Mouse (Mus musculus) kidney, adult 2 months (tissue): Measurements from ENCODE around the gene Omp.

Experiments used
- CTCF ChIP-seq: fragments of 200-500 bp; conservative IDR thresholded peaks from 2 replicates; pipeline ENCODE4 v1.5.1; 2011; ENCODE audit warnings: low read depth, mild to moderate bottlenecking, control low read depth, low read length, moderate library complexity, mixed read lengths; ENCODE audit not compliant: insufficient read depth, insufficient read length
- POLR2A ChIP-seq: fragments of 200-500 bp; IDR thresholded peaks from one replicate; pipeline ENCODE4 v1.6.1; 2011; ENCODE audit warnings: low read depth, low read length, control low read depth

DNA sequence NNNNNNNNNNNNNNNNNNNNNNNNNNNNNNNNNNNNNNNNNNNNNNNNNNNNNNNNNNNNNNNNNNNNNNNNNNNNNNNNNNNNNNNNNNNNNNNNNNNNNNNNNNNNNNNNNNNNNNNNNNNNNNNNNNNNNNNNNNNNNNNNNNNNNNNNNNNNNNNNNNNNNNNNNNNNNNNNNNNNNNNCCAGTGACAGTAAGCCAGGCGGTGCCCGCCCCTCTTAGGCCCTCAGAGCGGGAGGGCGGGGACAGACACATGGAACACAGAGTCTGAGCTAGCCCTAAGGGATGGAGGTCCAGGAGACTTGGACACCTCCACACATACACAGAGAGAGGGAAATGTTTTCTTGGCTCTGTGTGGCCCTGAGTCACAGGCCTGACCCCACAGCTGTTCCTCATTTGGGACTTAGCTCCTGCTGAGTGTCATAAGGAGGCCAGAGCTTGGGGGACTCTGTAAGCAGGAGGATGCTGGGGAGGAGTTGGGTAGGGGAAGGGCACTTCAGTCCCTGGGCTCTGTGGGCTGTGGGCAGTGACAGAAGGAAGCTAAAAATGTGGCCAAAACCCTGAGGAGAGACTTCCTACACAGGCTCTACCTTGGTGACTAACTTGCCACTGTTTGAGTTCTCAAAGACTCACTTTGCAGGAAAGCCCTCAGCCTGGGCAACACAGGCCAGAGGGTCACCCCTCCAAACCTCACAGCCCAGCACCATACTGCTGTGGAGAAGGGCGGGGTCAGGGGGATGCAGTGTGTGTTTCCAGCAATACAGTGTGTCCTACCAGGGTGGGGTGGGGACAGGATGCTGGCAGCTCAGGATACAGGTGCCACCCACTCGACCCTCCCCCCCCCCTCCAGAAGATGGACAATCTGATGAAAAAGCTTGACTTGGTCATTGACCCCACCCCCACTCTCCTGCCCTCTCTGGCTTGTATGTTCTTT is 26.1 kb upstream of the Omp start:
- TF ChIP-seq POLR2A (no peak), CTCF (no peak)
